ENCODE assay signal across 22 mouse cellular contexts in genomic region chr1:55859113-55859512, GRCm38 (mm10).
"Had no signal": no experiment of that assay in that cellular context is flagged by ENCODE, and none has a peak within 500 bp of the region (broad histone marks: within the 10 kb centered on the region; RNA-seq: fewer than 3 reads in every experiment).

No protein-coding gene starts in this region.

- DNase-seq: cerebellum, adult 9-11 months; cerebellum, postnatal 10 days; cerebellum, postnatal 14 days; cerebellum, postnatal 25 days; cerebellum, postnatal 36 days; embryo, embryonic 11 days; forebrain, postnatal 0 days; gastrocnemius, adult 2 months; gastrocnemius, postnatal 10 days; gastrocnemius, postnatal 14 days; gastrocnemius, postnatal 36 days; heart, adult 11 months; heart, adult 18-20 months; heart, adult 2 months had no signal

- ATAC-seq: forebrain, embryonic 13.5 days; forebrain, embryonic 14.5 days; forebrain, embryonic 15.5 days; forebrain, embryonic 16.5 days; forebrain, postnatal 0 days had no signal

- H3K27me3 ChIP-seq: embryonic facial prominence, embryonic 12.5 days; embryonic facial prominence, embryonic 13.5 days; embryonic facial prominence, embryonic 15.5 days; forebrain, embryonic 12.5 days; forebrain, embryonic 13.5 days; forebrain, embryonic 15.5 days had no signal
